Mouse (Mus musculus) testis, adult 2 months (tissue): ENCODE results near the gene Hps3.

Experiments used
- CTCF ChIP-seq: fragments of 200-500 bp; IDR thresholded peaks from 2 replicates; pipeline ENCODE4 v1.5.1; 2012; ENCODE audit warnings: low read depth, mild to moderate bottlenecking, inconsistent platforms, low read length, moderate library complexity; ENCODE audit not compliant: control insufficient read depth, insufficient read depth, insufficient replicate concordance
- POLR2A ChIP-seq: fragments of 200-500 bp; IDR thresholded peaks from 2 replicates; pipeline ENCODE4 v1.6.1; 2012; ENCODE audit warnings: low read depth, mild to moderate bottlenecking, inconsistent platforms, low read length, moderate library complexity; ENCODE audit not compliant: control insufficient read depth

DNA sequence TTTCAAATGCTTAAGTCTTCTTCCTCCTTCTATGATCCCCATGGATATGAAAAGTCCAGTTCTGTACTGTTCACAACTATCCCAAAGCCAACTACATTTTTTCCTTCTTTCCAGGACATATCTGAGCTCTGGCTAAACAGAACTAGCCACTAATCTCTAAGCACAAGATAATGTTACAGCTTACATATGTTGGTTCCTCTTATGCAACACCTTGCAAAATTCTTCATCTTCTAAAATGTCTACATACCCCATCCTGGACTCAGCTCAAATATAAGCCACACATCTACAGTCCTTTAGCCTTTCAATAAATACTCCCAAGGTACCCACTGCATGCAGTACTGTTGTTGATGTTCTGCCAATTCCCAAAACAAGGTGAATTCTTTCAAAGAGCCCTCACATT is 8.6 kb downstream of the Hps3 start:
- TF ChIP-seq POLR2A: no peak
- TF ChIP-seq CTCF: no peak
